Comparison of ENCODE assay signal across 21 mouse cellular contexts in genomic region chr6:4680576-4680975, GRCm38 (mm10).
"Had no signal": no experiment of that assay in that cellular context is flagged by ENCODE, and none has a peak within 500 bp of the region (broad histone marks: within the 10 kb centered on the region; RNA-seq: fewer than 3 reads in every experiment).

No protein-coding gene starts in this region.

- H3K36me3 ChIP-seq: liver, embryonic 12.5 days; liver, embryonic 15.5 days; lung, embryonic 15.5 days; midbrain, embryonic 12.5 days; midbrain, embryonic 15.5 days; neural tube, embryonic 12.5 days; neural tube, embryonic 15.5 days; stomach, embryonic 15.5 days had no signal

- H3K4me2 ChIP-seq: limb, embryonic 13.5 days; liver, embryonic 12.5 days; liver, embryonic 15.5 days; lung, embryonic 15.5 days; midbrain, embryonic 12.5 days; midbrain, embryonic 15.5 days; neural tube, embryonic 12.5 days; neural tube, embryonic 15.5 days; stomach, embryonic 15.5 days had no signal

- H3K4me3 ChIP-seq: limb, embryonic 10.5 days; limb, embryonic 13.5 days; liver, embryonic 12.5 days; liver, embryonic 15.5 days; lung, embryonic 15.5 days; midbrain, embryonic 12.5 days; midbrain, embryonic 15.5 days; neural tube, embryonic 12.5 days; neural tube, embryonic 15.5 days; stomach, embryonic 15.5 days had no signal

- H3K9ac ChIP-seq: limb, embryonic 13.5 days; liver, embryonic 12.5 days; liver, embryonic 15.5 days; lung, embryonic 15.5 days; midbrain, embryonic 12.5 days; midbrain, embryonic 15.5 days; neural tube, embryonic 12.5 days; neural tube, embryonic 15.5 days; stomach, embryonic 15.5 days had no signal

- ATAC-seq: liver, embryonic 12.5 days; midbrain, embryonic 15.5 days had no signal

- H3K4me1 ChIP-seq: liver, embryonic 12.5 days; liver, embryonic 15.5 days; lung, embryonic 15.5 days; midbrain, embryonic 15.5 days; stomach, embryonic 15.5 days had no signal

- H3K27ac ChIP-seq: limb, embryonic 10.5 days; limb, embryonic 13.5 days; liver, embryonic 12.5 days; liver, embryonic 15.5 days; lung, embryonic 15.5 days; midbrain, embryonic 12.5 days; midbrain, embryonic 15.5 days; neural tube, embryonic 12.5 days; neural tube, embryonic 15.5 days; stomach, embryonic 15.5 days had no signal

- DNase-seq: kidney, adult 8-10 months; kidney, postnatal 14 days; kidney, postnatal 4 days; liver; lung, adult 18-20 months; lung, postnatal 10 days; lung, postnatal 36 days; retina, postnatal 1 day; right cerebral cortex, postnatal 25 days; spleen, adult 18-20 months; thymus, postnatal 25 days had no signal

- H3K9me3 ChIP-seq: limb, embryonic 10.5 days; limb, embryonic 13.5 days; liver, embryonic 12.5 days; liver, embryonic 15.5 days; lung, embryonic 15.5 days; midbrain, embryonic 12.5 days; midbrain, embryonic 15.5 days; neural tube, embryonic 12.5 days; neural tube, embryonic 15.5 days; stomach, embryonic 15.5 days had no signal

- H3K27me3 ChIP-seq: limb, embryonic 13.5 days; liver, embryonic 12.5 days; liver, embryonic 15.5 days; lung, embryonic 15.5 days; midbrain, embryonic 12.5 days; midbrain, embryonic 15.5 days; neural tube, embryonic 12.5 days; neural tube, embryonic 15.5 days; stomach, embryonic 15.5 days had no signal
